Mouse (Mus musculus) cerebellum, adult 9-10 months (tissue): Measurements from ENCODE around the gene Cltb.

Experiments
- DNase-seq: peaks from one replicate; pipeline ENCODE4 v3.0.0; 2022

Cltb gene

GRCm38 (mm10) chr13:54610972-54611754, at the start of gene Cltb:
Cltb (minus strand) TSS chr13:54611344.
- peak; percentile 92 for DNase-seq

GRCm38 (mm10) chr13:54660877-54661276, 49.7 kb upstream of the Cltb start:
- DNase-seq, result no peak

- DNase-seq, result no peak
Measured at GRCm38 (mm10) chr13:54650461-54650860, 39.3 kb upstream of the Cltb start.

GRCm38 (mm10) chr13:54635011-54635410, 23.9 kb upstream of the Cltb start:
- DNase-seq, result no peak

- no peak for DNase-seq
Measured at GRCm38 (mm10) chr13:54632731-54633277, 21.7 kb upstream of the Cltb start.

GRCm38 (mm10) chr13:54629128-54629527, 18.0 kb upstream of the Cltb start:
- no peak for DNase-seq

- DNase-seq, result no peak
Measured at GRCm38 (mm10) chr13:54621960-54622521, 10.9 kb upstream of the Cltb start.

GRCm38 (mm10) chr13:54621155-54621932, 10.2 kb upstream of the Cltb start, which contains the start of gene Faf2:
Faf2 (plus strand) TSS chr13:54621784.
- peak; percentile 99 for DNase-seq

- no peak for DNase-seq
Measured at GRCm38 (mm10) chr13:54616998-54617397, 5.9 kb upstream of the Cltb start.

GRCm38 (mm10) chr13:54616307-54616706, 5.2 kb upstream of the Cltb start:
- peak; percentile 9 for DNase-seq

- DNase-seq, result peak; percentile 50
Measured at GRCm38 (mm10) chr13:54613141-54613540, 2.0 kb upstream of the Cltb start.

GRCm38 (mm10) chr13:54610613-54610971, 552 bp downstream of the Cltb start:
- peak; percentile 74 for DNase-seq

GRCm38 (mm10) chr13:54609301-54609700, 1.8 kb downstream of the Cltb start:
- DNase-seq, result no peak

- DNase-seq, result peak; percentile 75
Measured at GRCm38 (mm10) chr13:54608666-54609065, 2.5 kb downstream of the Cltb start.

GRCm38 (mm10) chr13:54608002-54608401, 3.1 kb downstream of the Cltb start:
- DNase-seq, result no peak

GRCm38 (mm10) chr13:54607204-54607603, 3.9 kb downstream of the Cltb start:
- DNase-seq, result no peak

- DNase-seq, result no peak
Measured at GRCm38 (mm10) chr13:54605426-54605825, 5.7 kb downstream of the Cltb start.

GRCm38 (mm10) chr13:54604221-54604620, 6.9 kb downstream of the Cltb start:
- DNase-seq, result no peak

GRCm38 (mm10) chr13:54603501-54603900, 7.6 kb downstream of the Cltb start:
- no peak for DNase-seq

GRCm38 (mm10) chr13:54602639-54603111, 8.5 kb downstream of the Cltb start:
- DNase-seq, result no peak

- peak; percentile 57 for DNase-seq
Measured at GRCm38 (mm10) chr13:54598622-54599143, 12.5 kb downstream of the Cltb start.

- DNase-seq, result no peak
Measured at GRCm38 (mm10) chr13:54596870-54597269, 14.3 kb downstream of the Cltb start.

GRCm38 (mm10) chr13:54596107-54596690, 14.9 kb downstream of the Cltb start:
- no peak for DNase-seq
